Mouse (Mus musculus) mature B cell (primary cell): ENCODE measurements around the gene Dlg2.

Source experiments
- in situ Hi-C: fragments of 300-500 bp; cut with MboI; formaldehyde crosslinking; loops from 2 replicates; pipeline ENCODE4 v1.14.3; 2019

Gene Dlg2

DNA sequence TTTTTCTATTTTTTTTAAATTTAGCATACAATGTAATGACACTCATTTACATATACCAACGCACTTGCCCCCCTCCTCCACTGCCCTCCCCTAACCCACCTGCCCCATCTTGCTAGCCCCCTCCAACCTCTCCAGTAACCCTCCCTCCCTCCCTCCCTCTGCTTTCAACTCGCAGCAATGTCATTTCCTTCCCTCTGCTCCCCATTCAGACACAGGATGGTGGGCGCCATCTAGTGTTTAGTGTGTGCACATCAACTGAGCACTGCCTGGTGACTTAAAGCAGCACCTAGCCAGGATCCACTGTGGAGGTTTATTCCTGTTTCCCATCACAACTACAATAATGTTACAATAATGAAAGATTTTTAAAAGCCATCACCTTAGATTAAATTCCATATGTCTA lies 1617.4 kb downstream of the Dlg2 start:
- in situ Hi-C loops, result no loop called here

DNA sequence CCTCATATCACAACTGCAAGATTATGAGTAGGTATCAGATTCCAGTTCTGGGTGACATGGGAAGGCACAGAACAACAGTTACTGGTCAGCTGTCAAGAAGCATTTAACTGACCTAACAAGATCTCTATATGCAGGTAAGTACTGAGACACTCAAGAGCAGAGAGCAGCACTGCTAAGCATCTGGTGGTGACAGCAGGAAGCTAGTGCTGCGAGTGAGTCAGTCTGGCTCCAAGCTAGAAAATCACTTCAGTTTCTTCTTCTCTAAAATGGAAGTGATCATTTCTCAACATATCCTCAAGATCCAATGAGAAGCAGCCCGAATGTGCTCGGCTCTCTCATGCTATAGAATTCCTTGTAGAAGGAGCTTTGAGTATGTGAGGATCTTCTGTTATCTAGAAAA lies 1618.7 kb downstream of the Dlg2 start:
- in situ Hi-C loops, result no loop called here

DNA sequence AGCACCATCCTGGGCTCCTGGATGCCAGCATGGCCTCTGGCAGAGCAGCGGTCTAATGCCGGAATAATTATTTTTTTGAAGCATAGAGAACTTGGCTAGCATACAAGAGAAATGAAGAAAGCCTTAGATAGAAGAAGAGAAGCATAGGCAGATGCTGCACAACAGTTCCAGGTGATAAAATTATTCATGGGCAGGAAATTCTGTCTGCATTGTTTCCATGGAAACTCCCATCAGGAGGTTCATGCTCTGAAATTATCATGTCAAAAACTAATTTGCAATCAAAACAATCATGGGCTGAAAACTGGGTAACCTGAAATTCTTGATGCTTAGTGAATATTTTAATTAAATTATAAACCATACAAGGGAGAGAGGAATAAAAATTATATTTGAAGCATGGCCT lies 1624.4 kb downstream of the Dlg2 start:
- in situ Hi-C loops, result no loop called here

DNA sequence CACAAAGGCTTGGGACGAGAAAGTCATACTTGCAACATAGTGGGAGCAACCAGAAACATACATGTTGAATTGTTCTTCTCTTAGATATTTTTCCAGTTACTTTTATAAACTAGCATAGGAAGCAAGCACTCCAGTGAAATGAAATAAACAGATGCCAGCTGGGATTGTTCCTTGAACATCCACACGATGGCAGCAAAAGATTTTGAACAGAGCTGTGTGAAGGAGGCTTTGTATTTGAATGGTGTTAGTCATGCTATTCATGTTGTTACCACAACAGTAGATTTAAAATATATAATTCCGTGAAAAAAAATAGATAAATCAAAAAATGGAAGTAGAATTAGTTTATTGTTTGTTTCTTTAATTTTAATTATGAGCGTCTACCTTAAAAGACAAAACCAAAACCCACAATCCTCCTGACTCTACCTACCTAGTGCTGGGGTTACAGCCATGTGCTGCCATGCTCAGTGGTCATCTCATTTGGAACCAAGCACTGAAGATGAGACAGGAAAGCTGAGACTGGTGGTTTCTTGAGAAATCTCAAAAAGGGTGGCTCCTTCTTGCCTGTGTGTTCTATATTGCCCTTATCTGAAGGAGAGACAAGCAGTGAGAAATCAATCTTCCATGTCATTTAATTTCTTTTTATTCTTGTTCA lies 1626.5 kb downstream of the Dlg2 start:
- in situ Hi-C loops, result no loop called here

DNA sequence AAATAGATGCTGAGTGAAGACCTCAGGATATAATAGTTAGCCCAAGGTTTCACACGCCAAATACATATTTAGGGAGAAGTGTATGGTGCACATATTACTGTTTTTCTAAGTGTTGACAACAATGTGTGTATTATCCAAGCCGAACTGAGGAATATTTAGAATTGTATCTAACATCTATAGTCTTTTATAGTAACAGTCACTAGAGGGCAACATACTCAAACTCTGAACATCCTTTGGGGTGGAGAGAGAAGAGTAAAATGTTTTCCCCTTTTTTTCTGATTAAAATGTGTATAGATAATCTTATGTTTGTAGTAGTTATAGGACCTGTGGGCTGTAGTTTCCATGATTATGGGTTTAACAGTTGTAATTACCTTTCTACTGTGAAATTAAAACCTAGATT lies 1629.0 kb downstream of the Dlg2 start:
- in situ Hi-C loops, result no loop called here

DNA sequence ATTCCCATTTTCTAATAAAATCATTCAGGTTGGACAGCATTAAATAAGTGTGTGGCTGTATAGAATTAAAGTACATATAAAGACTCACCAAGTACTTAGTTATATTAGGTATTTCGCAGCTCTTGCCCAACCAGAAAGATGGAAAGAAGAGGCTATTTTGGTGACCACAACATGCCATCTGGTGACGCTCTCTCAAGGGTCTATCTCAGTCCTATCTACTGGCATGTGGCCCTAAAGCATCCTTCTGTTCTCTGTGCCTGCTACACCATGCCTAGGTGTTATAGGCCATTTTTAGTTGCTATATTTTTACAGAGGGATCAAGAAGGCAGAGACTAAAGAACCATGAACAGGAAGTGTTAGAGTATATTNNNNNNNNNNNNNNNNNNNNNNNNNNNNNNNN lies 1629.5 kb downstream of the Dlg2 start:
- in situ Hi-C loops, result no loop called here

DNA sequence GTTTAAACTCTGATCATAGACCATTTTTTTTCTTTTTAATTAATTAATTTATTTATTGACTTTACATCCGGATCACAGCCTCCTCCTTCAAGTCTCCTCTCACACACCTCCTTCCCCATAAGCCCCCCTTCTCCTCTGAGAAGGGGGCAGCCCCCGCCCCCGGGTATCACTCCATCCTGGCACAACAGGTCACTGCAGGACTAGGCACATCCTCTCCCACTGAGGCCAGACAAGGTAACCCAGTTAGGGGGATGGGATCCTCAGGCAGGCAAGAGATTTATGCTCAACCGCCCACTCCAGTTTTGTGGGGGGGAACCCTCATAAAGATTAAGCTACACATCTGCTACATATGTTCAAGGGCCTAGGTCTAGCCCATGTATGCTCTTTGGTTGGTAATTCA lies 1636.6 kb downstream of the Dlg2 start:
- in situ Hi-C loops, result no loop called here

DNA sequence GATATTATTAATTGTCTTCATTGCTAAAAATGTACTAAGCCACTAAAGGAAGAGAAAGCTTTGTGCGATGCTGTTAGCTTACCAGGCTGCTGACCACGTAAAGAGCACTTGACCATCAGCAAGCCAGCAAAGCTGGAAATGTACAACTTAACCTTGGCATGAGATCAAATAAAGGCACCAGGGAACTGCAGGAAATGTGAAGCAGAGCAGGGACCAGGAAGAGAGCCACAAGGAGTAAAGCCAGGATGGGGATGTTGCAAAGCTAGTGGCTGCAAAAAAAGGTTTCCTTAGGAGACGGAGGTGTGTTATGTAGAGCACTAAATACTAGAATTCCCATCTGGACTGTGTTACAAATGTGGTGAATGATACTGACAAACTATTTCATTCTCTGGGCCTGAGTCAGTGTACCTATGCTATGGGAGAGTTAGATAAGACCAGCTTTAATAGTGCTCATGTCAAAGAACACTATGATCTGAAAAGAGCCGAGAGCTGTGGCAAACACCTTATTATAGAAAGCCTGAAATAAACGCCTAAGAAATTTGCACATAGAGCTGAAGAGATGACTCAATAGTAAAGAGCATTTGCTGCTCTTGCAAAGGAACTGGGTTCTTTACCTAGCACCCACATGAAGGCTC lies 1638.9 kb downstream of the Dlg2 start:
- in situ Hi-C loops, result no loop called here

DNA sequence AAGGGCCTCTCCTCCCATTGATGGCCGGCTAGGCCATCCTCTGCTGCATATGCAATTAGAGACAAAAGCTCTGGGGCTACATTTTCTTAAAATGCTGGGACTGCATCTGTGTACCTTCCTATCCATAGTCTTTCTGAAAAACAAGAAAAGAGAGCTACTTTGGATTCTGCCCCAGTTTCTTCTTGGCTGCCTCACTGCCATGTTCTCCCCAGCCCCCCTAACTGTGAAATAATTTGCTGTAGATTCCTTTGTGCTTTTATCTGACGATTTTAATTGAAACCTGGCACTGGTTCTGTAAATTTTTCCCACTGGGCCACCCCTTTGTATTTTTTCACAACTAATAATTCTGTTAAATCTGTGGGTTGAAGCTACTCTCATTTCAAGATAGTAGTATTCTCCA lies 1646.8 kb downstream of the Dlg2 start:
- in situ Hi-C loops, result no loop called here

DNA sequence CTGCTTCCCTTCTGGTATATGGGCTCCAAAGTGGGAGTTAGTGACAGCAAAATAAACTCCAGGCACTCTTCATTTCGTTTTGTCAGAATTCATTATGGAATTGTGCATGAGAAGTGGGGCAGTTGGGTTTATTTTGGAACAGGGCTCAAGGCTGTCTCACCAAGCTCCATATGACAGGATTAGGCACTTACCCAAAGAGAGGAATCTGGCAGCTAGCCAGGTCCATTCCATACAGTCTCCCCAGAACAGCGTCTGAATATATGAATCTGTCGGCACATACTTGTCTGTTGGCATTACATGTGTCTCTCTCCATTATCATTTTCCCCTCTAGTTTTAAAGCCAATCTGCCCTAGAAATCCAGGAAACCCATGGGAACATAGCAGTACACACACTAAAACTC lies 1649.4 kb downstream of the Dlg2 start:
- in situ Hi-C loops, result no loop called here

DNA sequence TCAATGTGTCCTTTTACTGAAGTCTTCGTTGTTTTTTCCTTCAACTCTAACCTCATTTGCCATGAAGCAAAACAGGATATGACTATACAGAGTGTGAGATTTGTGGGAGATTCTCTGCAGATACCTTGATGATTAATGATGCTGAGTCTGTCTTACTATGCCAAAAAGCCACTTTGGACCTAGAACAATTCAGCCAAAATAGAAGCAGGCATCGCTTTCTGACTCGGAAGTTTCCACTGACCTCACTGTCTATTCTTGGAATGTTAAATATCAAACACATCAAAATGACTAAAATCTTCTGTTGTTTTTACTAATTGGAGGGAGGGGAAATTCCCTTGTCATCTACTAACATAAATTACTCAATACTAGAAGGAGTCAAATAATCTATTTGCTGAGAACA lies 1657.8 kb downstream of the Dlg2 start:
- in situ Hi-C loops, result no loop called here

DNA sequence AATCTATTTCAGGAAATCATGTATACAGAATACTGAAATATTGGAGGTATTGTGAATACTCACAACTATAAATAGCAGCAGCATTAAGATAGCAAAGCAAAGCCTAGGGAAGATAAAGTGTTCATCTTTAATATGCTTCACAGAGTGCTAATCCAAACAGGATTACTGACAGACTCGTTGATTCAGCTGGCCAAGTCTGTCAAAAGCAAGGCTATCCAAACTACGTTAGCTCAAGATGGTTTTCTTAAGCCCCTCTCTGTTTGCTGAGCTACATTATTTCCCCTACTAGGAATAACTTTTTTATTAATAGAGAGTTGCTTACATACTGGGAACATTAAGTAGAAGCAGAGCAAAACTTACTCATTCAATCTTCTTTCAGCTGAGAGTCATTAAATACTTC lies 1659.2 kb downstream of the Dlg2 start:
- in situ Hi-C loops, result no loop called here

DNA sequence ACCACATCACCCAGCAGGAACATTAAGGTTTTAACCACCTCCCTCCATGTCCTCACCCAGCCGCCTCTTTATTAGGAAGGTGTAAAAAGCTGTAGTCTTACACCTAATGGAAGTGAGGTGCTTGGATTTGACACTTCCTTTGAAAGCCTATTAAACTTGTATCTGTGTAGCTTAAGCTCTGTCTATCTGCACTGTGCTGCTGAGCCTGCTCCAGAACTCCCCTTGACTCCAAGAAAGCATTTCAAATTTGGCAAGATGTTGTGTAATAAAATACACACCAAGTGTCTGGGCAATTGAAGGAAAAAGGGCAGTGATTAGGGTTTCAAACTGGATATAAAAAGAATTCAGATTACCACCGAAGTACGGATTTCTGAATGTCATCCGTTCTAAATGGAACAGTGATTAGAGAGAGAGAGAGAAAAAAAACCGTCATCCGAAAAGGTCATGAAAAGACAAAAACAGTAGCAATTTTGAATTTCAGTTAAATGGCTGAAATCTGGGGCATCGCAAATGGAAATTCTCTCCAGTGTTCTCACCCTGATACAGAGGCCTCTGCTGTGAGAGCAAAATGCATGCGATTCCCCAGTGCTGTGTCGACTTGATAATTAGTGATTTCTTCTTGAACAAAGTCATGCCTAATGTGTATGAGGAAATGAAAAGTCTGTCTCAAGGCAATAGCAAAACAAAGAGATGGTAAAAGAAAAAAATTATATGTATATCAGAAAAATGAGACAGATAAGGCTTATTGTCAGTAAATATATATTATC lies 1663.8 kb downstream of the Dlg2 start:
- in situ Hi-C loops, result no loop called here

DNA sequence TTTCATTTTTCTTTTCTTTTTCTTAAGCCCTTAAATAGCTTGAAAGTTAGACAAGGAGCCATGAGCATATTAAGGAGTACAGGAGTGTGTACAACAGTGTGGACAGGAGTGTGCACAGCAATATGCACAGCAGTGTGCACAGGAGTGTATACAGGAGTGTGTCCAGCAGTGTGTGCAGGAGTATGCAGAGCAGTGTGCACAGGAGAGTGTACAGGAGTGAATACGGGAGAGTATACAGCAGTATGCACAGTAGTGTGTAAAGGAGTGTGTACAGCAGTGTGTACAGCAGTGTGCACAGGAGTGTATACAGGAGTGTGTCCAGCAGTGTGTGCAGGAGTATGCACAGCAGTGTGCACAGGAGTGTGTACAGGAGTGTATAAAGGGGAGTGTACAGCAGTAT lies 1671.0 kb downstream of the Dlg2 start:
- in situ Hi-C loops, result no loop called here

DNA sequence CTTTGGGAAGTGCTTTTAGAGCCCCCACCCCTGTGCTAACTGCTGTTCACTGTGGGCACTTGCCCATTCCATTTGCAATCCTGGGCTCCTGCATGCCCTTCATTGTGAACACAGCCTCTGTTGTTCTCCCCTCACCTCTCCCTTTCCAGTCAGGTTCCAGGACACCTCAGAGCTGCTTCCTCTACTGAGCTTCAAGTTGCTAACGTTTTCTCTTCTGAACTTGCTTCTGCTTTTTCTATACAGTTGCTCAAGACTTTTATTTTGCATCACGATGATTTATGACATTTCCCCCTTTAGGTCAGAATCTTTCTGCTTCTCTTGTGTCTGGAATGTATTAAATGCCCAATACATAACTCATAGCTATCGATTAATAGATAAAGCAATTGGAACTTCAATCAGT lies 1674.3 kb downstream of the Dlg2 start:
- in situ Hi-C loops, result no loop called here

DNA sequence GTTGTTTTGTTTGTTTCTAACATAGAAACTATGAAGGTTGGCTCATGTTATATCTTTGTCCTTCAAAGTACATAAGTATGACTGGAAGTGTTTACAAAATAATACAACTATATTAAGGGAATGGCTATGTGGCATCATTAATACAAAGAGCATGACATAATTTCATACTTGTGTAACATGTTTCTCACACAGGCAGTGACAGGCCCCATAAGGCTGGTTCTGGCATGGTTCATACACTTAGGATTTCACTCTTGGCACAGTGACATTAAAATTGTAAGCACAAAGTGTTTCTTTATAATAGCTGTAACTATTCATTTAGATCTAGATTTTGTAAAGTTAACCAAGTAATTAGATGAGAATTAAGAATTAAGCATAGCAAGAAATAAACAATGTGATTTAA lies 1678.1 kb downstream of the Dlg2 start:
- in situ Hi-C loops, result no loop called here

DNA sequence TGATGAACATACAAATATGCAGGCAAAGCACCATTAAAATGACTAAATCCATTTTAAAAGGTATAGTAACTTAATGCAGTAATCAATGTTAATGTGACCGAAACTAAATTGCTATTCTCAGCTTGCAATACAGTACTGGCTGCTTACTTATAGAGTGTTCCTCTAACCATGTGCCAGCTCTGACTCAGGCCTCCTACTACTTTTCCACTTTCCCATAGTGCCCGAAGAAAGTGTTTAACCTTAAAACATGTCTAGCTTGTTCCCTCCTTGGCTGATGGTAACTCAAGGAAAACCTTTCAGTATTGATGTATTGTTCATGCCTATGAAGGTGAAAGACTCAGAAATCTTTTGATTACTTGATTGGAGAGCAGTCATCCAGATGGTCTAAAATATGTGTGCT lies 1686.7 kb downstream of the Dlg2 start:
- in situ Hi-C loops, result no loop called here

DNA sequence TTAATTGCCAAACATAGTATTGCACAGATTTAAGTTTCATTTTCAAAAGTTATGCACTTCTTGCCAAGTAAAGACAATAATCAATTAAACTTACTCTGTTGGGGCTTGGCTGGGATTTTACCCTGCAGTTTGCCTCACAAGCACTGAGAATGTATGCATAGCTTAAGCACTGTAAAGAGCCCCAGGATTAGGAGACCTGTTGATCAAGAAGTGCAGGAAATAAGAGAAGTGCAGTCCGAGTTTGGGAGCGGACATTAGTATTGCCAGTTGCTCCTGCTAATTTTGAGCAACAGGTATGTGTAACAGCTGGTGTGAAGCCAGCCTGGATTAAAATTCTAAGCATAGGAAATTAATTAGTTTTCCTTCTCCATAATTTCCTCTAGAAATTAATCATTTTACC lies 1687.8 kb downstream of the Dlg2 start:
- in situ Hi-C loops, result no loop called here

DNA sequence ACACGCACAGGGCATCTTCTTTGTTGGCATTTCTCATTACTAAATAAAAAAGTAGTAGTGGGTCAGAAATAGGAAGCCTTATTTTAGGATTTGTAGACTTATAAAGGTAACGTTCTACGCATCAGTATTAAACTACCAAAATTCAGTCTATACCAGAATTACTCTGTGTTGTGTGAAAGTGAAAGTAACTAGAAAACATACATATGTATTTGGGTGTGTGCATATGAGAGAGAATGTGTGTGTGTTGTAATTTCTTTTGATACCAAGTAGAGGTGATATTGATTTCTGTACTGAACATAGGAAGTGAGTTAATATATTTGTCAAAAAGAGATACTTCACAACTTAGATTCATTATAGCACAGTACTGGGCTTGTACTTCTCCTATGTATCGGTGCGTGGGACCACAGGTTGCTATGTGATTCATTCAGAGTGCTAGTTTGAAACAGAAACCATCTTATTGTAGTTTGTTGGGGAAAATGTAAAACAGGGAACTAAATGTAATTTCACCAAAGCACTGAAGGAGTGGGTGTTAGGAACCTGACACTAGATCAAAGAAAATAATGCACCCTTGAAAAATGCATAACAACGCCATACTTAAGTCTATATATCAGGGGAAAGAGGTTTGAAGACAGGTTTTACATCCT lies 1688.5 kb downstream of the Dlg2 start:
- in situ Hi-C loops, result no loop called here

DNA sequence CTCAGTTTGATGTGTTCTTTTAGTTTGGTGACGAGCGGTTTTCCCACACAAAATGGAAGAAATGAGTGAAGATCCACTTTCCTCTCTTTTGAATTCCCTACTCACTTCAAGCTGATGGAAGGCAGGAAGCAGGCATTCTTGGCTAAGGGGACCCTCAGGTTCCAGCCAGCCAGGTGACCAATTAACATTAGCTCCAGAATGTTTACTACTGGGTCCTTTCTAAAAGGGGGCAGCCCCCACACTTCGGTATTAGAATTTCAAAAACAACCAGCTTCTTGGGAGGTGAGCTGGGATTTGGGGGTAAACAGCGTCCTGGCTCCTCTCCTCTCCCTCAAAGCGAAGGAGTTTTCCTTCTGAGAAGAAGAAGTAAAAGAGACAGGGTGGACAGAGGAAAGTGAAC lies 1703.6 kb downstream of the Dlg2 start:
- in situ Hi-C loops, result no loop called here

DNA sequence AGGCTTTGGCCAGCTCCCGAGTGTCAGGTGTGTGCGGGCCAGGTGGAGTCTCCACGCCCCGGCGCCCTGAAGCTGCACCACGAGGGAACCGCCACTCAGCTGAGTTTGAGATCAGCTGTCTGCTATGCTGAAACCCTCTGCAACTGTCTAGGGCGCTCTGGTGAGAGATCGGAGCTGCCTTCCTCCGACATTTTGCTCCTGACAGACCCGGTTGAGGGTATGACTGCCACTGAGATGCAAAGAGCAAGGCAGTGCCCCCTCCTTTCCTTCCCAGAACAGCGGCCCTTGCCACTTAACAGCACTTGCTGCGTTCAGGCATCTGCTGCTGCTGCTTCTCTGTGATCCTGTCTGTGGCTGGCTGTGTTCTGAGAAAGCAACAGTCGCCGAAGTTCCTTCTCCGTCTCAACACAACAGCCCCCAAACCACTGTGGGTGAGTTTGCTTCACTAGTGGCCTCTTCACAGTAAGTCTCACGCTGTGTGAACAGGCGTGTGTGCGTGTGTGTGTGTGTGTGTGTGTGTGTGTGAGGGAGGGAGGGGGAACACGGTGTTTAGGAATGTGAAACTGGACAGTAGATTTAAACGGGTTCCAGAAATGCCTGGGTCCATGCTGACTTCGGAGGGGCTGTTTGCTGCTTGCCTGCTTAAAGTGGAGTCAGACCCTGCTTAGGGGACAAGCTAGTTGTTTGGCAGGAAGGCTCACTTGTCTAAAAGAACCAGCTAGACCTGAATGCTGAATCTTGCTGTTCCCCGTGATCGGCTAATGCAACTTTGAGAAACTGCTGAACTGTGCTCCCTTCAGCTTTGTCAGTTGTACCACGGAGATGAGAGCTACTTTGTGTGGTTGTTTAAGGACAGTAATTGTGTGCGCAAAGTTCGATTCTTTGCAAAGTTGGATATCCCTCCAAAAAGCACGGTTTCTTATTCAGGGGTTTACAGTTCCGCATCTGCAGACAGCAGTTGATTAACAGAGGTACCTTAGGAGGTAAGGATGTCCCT lies 1704.4 kb downstream of the Dlg2 start:
- in situ Hi-C loops, result no loop called here
